Mouse (Mus musculus): ENCODE data around the gene Slc9c1.

GRCm38 (mm10) chr16:45619751-45620375, 84.8 kb downstream of the Slc9c1 start:
- TF ChIP-seq CTCF (IDR thresholded peaks at IDR 0.05; ENCODE audit: control insufficient read depth, insufficient read depth, insufficient replicate concordance, low read depth, low read length) (no peak), POLR2A (IDR thresholded peaks at IDR 0.05; ENCODE audit: control insufficient read depth, low read depth, low read length) (no peak)

Measured in testis, adult 2 months (tissue).